Mouse (Mus musculus) adrenal gland, postnatal 36 days (tissue): ENCODE measurements around the gene Card14. TPM values are rescaled to one million over a fixed set of nuclear protein-coding genes. Genes with fewer than 3 reads are reported as not detected.
"Not testable (repeated sequence)": the region's sequence is repeated elsewhere in the genome, so short reads cannot be mapped to it uniquely, and the experiment has no call there.

Experiments
- DNase-seq, 2 experiments: peaks; one replicate each; pipeline ENCODE4 v3.0.0; 2021; ENCODE audit warnings: mixed read lengths in 1 of 2
- long read RNA-seq, 2 experiments: library from polyadenylated mRNA; stranded (forward); transcript quantifications; one replicate each; pipeline ENCODE4 v2.0.0; 2021; ENCODE audit warnings: borderline sequencing depth in 2 of 2
- total RNA-seq, 2 experiments: library from RNA; stranded (reverse); gene quantifications; 2 replicates each; pipeline ENCODE4 v1.2.3; 2021

The Card14 gene
- total RNA-seq: under 1 TPM; 0.17 to 0.33 TPM
- long read RNA-seq, experiment 1, partial matches to known transcripts: 0 of 1 reads
- long read RNA-seq, experiment 1, other reads (novel, unspliced or antisense): 1 of 1 reads
- long read RNA-seq, experiment 2, partial matches to known transcripts: 1 of 1 reads
- long read RNA-seq, experiment 2, other reads (novel, unspliced or antisense): 0 of 1 reads

GRCm38 (mm10) chr11:119307658-119307867 lies at the start of gene Card14:
Gene Card14, plus strand, starts transcription at chr11:119307768.
- DNase-seq: no peak

GRCm38 (mm10) chr11:119258216-119258571 lies 49.4 kb upstream of the Card14 start:
- no peak for DNase-seq

- peak; percentile 73 to 79 for DNase-seq
Measured at GRCm38 (mm10) chr11:119258572-119259322, 48.8 kb upstream of the Card14 start.

GRCm38 (mm10) chr11:119259977-119260376 lies 47.6 kb upstream of the Card14 start:
- no peak for DNase-seq

- no peak for DNase-seq
Measured at GRCm38 (mm10) chr11:119264413-119264812, 43.2 kb upstream of the Card14 start.

GRCm38 (mm10) chr11:119265811-119266210 lies 41.8 kb upstream of the Card14 start:
- no peak for DNase-seq

- peak; percentile 34 to 57 for DNase-seq
Measured at GRCm38 (mm10) chr11:119267241-119267674, 40.3 kb upstream of the Card14 start.

GRCm38 (mm10) chr11:119267768-119268556 lies 39.6 kb upstream of the Card14 start, which contains the start of gene Gaa:
Gene Gaa, plus strand, starts transcription at chr11:119267887.
- peak; percentile 95 to 98 for DNase-seq

- DNase-seq: no peak
Measured at GRCm38 (mm10) chr11:119268557-119269195, 38.9 kb upstream of the Card14 start.

GRCm38 (mm10) chr11:119272492-119272891 lies 35.1 kb upstream of the Card14 start:
- not testable (repeated sequence) for DNase-seq

GRCm38 (mm10) chr11:119273186-119273930 lies 34.2 kb upstream of the Card14 start:
- no peak for DNase-seq

GRCm38 (mm10) chr11:119281030-119281429 lies 26.5 kb upstream of the Card14 start:
- DNase-seq: no peak

- DNase-seq: peak; percentile 35 to 54
Measured at GRCm38 (mm10) chr11:119285791-119286527, 21.6 kb upstream of the Card14 start.

- DNase-seq: no peak
Measured at GRCm38 (mm10) chr11:119287207-119287992, 20.2 kb upstream of the Card14 start.

- DNase-seq: not testable (repeated sequence)
Measured at GRCm38 (mm10) chr11:119292861-119293260, 14.7 kb upstream of the Card14 start.

- no peak for DNase-seq
Measured at GRCm38 (mm10) chr11:119297996-119298395, 9.6 kb upstream of the Card14 start.

- DNase-seq: no peak
Measured at GRCm38 (mm10) chr11:119298917-119299316, 8.7 kb upstream of the Card14 start.

- peak; percentile 97 to 99 for DNase-seq
Measured at GRCm38 (mm10) chr11:119299391-119300245, 8.0 kb upstream of the Card14 start, which contains the start of gene Eif4a3. Gene Eif4a3, minus strand, starts transcription at chr11:119300089.

- peak; percentile 24 to 33 for DNase-seq
Measured at GRCm38 (mm10) chr11:119300246-119300935, 7.2 kb upstream of the Card14 start.
